Mouse (Mus musculus): ENCODE data around the gene Gm11020. TPM values are rescaled to one million over a fixed set of nuclear protein-coding genes. Genes with fewer than 3 reads are reported as not detected.

Gm11020 gene
- polyA plus RNA-seq, 1 experiment from 2014 or later = not detected

Other genes with a start within 250 kb of the Gm11020 start
- gene Cdh5, start 219.9 kb upstream of the Gm11020 start, polyA plus RNA-seq (2016; fragmentation: Nextera tagmentation; extraction: Ambion mirVana) = 14.0 and 16.5 TPM in 2 replicates
- 0.80 and 1.6 TPM in 2 replicates for gene Bean1, start 151.1 kb upstream of the Gm11020 start, polyA plus RNA-seq (2016; fragmentation: Nextera tagmentation; extraction: Ambion mirVana)
- 38.2 and 42.5 TPM in 2 replicates for gene Tk2, start 73.0 kb upstream of the Gm11020 start, polyA plus RNA-seq (2016; fragmentation: Nextera tagmentation; extraction: Ambion mirVana)
- 35.4 and 37.7 TPM in 2 replicates for gene Cklf, start 70.7 kb upstream of the Gm11020 start, polyA plus RNA-seq (2016; fragmentation: Nextera tagmentation; extraction: Ambion mirVana)
- gene Cmtm2a, start 28.4 kb upstream of the Gm11020 start, polyA plus RNA-seq (2016; fragmentation: Nextera tagmentation; extraction: Ambion mirVana) = not detected in 2 replicates
- gene Gm45711, start 11.5 kb upstream of the Gm11020 start, polyA plus RNA-seq (2016; fragmentation: Nextera tagmentation; extraction: Ambion mirVana) = not detected in 2 replicates
- gene Cmtm1, start 11.4 kb upstream of the Gm11020 start, polyA plus RNA-seq (2016; fragmentation: Nextera tagmentation; extraction: Ambion mirVana) = not detected in 2 replicates
- gene Cmtm2b, start 663 bp downstream of the Gm11020 start, polyA plus RNA-seq (2016; fragmentation: Nextera tagmentation; extraction: Ambion mirVana) = not detected in 2 replicates
- 54.8 and 69.4 TPM in 2 replicates for gene Cmtm3, start 17.8 kb downstream of the Gm11020 start, polyA plus RNA-seq (2016; fragmentation: Nextera tagmentation; extraction: Ambion mirVana)
- gene Cmtm4, start 74.2 kb downstream of the Gm11020 start, polyA plus RNA-seq (2016; fragmentation: Nextera tagmentation; extraction: Ambion mirVana) = 2.0 and 2.5 TPM in 2 replicates
- 132 TPM in 2 replicates for gene Dync1li2, start 121.5 kb downstream of the Gm11020 start, polyA plus RNA-seq (2016; fragmentation: Nextera tagmentation; extraction: Ambion mirVana)
- 0.20 and 0.32 TPM in 2 replicates for gene Terb1, start 188.3 kb downstream of the Gm11020 start, polyA plus RNA-seq (2016; fragmentation: Nextera tagmentation; extraction: Ambion mirVana)
- gene Nae1, start 213.1 kb downstream of the Gm11020 start, polyA plus RNA-seq (2016; fragmentation: Nextera tagmentation; extraction: Ambion mirVana) = 118 and 130 TPM in 2 replicates
- gene Car7, start 213.1 kb downstream of the Gm11020 start, polyA plus RNA-seq (2016; fragmentation: Nextera tagmentation; extraction: Ambion mirVana) = 1.5 and 1.6 TPM in 2 replicates